Mouse (Mus musculus): ENCODE data around the gene Dennd2c. TPM values are rescaled to one million over a fixed set of nuclear protein-coding genes. Genes with fewer than 3 reads are reported as not detected.

Gene Dennd2c
- 0.17 and 0.19 TPM in 2 replicates for polyA plus RNA-seq (2012)

DNA sequence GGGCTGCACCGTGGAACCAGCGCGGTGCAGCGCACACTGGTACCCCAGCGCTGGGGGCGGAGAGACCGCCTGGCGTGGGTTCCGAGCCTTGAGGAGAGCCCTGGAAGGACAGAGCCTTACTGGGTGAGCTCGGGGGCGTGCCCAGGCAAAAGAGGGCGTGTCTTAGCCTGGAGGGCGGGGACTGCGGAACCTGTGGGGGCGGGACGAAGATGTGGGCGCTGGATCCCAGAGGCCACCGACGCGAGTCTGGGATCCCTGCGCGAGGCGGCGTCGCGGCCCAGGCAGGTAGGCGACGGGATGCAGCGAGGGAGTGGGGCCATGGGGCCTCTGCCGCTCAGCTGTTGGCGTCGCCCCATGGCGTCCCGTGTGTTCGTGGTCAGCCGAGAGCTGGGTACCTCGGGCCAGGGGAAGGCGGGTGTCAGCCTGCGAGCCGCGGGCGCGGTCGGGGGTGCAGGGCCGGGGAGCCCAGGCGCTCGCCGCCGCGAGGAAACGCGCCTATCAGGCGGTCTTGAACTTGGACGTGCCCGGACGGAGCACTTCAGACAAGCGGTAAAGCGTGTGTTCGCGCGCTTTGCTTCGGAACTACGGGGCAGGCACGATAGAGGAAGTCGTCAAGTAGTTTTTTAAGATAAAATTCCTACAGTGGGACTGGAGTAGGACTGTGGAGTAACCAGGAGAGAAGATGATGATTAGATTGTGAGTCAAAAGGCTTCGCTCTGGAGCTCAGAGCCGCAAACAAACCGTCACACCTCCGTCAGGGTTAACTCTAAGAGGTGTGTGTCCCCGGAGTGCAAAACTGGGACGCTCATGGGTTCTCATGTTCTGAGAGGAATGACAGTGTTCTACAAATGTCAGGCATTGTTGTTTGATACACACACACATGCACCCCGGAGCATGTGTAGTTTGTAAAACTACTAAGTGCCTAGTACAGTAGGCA, at the start of gene Dennd2c:
TSS of gene Dennd2c (plus strand) at position 151 of the 937 bp plus-strand sequence.

DNA sequence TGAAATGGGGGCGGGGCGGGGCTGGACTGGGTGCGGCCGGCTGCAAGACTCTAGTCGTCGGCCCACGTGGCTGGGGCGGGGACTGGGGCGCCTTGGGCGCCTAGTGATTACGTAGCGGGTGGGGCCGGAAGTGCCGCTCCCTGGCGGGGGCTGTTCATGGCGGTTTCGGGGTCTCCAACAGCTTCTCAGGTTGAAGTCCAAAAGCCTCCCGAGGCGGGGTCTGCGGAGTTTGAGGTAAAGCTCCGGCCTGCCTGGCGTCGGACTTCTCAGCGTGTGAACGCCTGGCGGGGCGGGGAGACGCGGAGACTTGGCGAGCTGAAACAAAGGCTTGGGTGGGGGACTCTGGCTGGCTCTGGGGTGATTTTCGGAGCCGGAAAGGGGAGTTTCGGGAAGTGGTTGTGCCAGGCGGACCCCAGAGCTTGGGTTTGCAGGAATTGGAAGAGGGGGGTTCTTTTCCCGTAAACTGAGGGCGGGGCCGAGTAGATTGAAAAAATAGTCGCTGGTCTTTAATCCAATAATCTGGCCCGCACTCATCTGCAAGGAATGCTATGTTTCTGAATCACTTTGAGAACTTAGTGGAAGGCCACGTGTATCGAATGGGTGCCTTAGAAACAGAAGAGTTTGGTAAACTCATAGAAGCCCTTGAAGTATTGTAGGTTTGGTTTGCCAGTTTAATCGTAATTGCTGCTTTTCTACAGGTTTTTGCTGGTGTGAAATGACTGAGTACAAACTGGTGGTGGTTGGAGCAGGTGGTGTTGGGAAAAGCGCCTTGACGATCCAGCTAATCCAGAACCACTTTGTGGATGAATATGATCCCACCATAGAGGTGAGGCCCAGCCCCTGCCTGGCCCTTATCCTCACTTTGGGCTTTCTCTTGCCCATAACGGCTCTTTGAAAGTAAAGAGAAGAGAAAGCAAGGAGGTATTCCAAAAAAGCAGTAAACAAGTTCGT, 43.9 kb upstream of the Dennd2c start, which contains the start of gene Nras:
TSS of gene Nras (plus strand) at position 79 of the 951 bp plus-strand sequence.

DNA sequence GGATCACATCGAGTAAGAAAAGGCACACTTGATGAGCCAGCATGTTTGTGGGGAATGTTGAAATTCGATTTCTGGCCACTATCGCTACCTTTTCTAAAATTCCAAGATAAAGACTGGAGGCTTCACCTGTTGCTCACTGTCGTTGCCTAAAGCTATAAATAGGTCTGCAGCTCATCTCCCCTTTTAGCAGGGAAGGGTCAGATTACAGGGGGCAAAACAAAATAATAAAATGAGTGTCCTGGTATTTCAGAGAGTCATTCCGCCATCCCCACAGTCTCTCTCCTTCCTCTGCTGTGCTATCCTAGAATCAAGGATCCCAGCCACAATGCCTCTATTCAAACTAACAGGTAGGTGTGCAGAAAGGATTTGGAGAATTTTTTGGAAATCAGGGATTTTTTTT, 28.6 kb upstream of the Dennd2c start, which contains the start of gene Ampd1:
TSS of gene Ampd1 (plus strand) at position 244 of the 400 bp plus-strand sequence.

DNA sequence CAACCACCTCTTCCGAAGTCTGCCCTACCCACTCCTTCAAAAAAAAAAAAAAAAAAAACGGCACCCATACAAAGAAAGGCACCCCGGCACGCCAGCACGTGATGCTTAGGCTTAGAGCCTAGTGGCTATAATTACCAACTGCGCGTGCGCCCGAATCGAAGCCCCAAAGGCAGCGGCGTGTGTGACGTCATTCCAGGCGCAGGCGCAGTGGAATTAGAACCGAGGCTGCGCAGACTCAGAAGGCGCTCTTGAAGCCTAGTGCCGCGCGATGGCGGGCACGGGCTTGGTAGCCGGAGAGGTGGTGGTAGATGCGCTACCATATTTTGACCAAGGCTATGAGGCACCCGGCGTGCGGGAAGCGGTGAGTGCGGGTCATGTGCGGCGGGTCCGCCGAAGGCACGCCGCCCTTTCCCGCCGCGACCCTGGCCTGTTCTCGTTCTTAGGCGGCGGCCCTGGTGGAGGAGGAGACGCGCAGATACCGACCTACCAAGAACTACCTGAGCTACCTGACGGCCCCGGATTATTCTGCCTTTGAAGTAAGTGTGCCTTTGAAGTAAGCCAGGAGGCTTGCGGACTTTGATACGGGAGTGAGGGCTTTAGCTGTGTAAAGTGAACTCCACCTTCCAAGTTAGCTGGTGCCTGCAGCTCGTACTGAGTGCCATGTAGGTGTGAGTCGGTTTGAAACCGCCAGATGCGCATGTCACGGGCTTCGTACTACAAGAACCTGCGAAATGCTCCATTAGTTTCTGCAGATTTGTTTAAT, 69.3 kb downstream of the Dennd2c start, which contains the start of gene Bcas2:
TSS of gene Bcas2 (plus strand) at position 151 of the 763 bp plus-strand sequence.

Other genes starting within 250 kb of the Dennd2c start
- gene Sycp1, start 166.5 kb upstream of the Dennd2c start, polyA plus RNA-seq (2012), result not detected in 2 replicates
- gene Nr1h5, start 138.5 kb upstream of the Dennd2c start, polyA plus RNA-seq (2012), result not detected in 2 replicates
- gene Sike1, start 106.9 kb upstream of the Dennd2c start, polyA plus RNA-seq (2012), result 2.9 TPM in 2 replicates
- gene Csde1, start 82.2 kb upstream of the Dennd2c start, polyA plus RNA-seq (2012), result 12.4 and 12.7 TPM in 2 replicates
- 2.2 and 3.4 TPM in 2 replicates for gene Nras, start 44.3 kb upstream of the Dennd2c start, polyA plus RNA-seq (2012)
- gene Ampd1, start 28.6 kb upstream of the Dennd2c start, polyA plus RNA-seq (2012), result not detected in 2 replicates
- 106 and 141 TPM in 2 replicates for gene Bcas2, start 69.1 kb downstream of the Dennd2c start, polyA plus RNA-seq (2012)
- gene Trim33, start 176.7 kb downstream of the Dennd2c start, polyA plus RNA-seq (2012), result 5.7 and 7.0 TPM in 2 replicates